ENCODE assay signal across 8 mouse cellular contexts in the genomic region with DNA sequence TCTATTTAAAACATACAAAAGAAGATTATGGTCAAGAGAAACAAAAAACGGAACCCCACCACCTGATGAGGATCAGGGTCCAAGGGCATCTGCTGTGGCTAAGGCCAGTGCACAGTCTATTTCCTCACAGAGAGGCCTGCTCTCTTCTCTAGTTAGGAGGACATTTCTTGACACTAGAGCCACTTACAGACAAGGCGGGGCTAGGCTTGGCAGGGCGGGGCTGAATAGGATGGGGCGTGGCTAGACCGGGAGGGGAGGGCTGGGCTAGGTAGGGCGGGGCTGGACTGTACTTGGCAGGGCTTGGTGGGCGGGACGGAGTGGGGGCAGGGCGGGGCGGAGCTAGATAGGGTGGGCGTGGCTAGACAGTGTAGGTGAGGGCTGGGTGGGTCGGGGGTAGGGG.
DNase-seq lines count a peak whose midpoint lies in the region; ATAC-seq lines count a peak whose summit lies in the region.

No protein-coding gene starts in this region.

- no peaks in the 10 kb centered on the region for H3K27me3 ChIP-seq in liver, embryonic 12.5 days (replicated peaks)
- H3K27me3 ChIP-seq in hindbrain, embryonic 11.5 days (ENCODE audit: control insufficient read depth, insufficient read depth, low read length): no peaks in the 10 kb centered on the region

- 14% methylated on average over 11 of the region's 12 CpGs for WGBS in liver, embryonic 12.5 days (ENCODE audit: insufficient replicate concordance)
- 44% methylated on average over 10 of the region's 12 CpGs for WGBS in hindbrain, embryonic 11.5 days

- H3K4me3 ChIP-seq in liver, embryonic 12.5 days: peak overlapping the region; percentile 21; the same call in 1 of the 2 replicates
- no peak overlapping the region for H3K4me3 ChIP-seq in hindbrain, embryonic 11.5 days (ENCODE audit: low read depth, low read length)

- peak overlapping the region; percentile 16; the same call in 1 of the 2 replicates for H3K27ac ChIP-seq in liver, embryonic 12.5 days
- no peak overlapping the region for H3K27ac ChIP-seq in hindbrain, embryonic 11.5 days (ENCODE audit: low read depth, low read length)

- H3K36me3 ChIP-seq in liver, embryonic 12.5 days: no peaks in the 10 kb centered on the region
- no peaks in the 10 kb centered on the region for H3K36me3 ChIP-seq in hindbrain, embryonic 11.5 days (ENCODE audit: control insufficient read depth, insufficient read depth, low read length)

- peak overlapping the region; percentile 51 for H3K4me2 ChIP-seq in liver, embryonic 12.5 days
- no peak overlapping the region for H3K4me2 ChIP-seq in hindbrain, embryonic 11.5 days (replicated peaks; ENCODE audit: low read depth, low read length)

- peak; percentile 0 for DNase-seq in frontal cortex, adult 2 months (ENCODE audit: extremely low spot score in 1 of 2, low spot score in 1 of 2)
- DNase-seq in frontal cortex, postnatal 36 days (ENCODE audit: low spot score in 2 of 2): no peak
- DNase-seq in thymus, postnatal 4 days: peak; percentile 30
- no peak for DNase-seq in thymus, postnatal 25 days
- no peak for DNase-seq in gastrocnemius, postnatal 36 days
- no peak for DNase-seq in hindbrain, embryonic 11.5 days (ENCODE audit: low spot score)
- DNase-seq in left cerebral cortex, postnatal 14 days (ENCODE audit: low spot score in 2 of 2): no peak

- no peaks in the 10 kb centered on the region for H3K9me3 ChIP-seq in liver, embryonic 12.5 days (replicated peaks)
- no peaks in the 10 kb centered on the region for H3K9me3 ChIP-seq in hindbrain, embryonic 11.5 days (ENCODE audit: control insufficient read depth, low read length)

- H3K4me1 ChIP-seq in liver, embryonic 12.5 days: peaks cover 45% of the 10 kb centered on the region
- H3K4me1 ChIP-seq in hindbrain, embryonic 11.5 days (replicated peaks; ENCODE audit: control insufficient read depth, insufficient read depth, low read length): no peaks in the 10 kb centered on the region

- H3K9ac ChIP-seq in liver, embryonic 12.5 days: no peak overlapping the region
- H3K9ac ChIP-seq in hindbrain, embryonic 11.5 days (ENCODE audit: low read depth, low read length): no peak overlapping the region

- intact Hi-C loops in gastrocnemius, postnatal 36 days (cut with DNase I): loop anchor here (10.0 kb wide), 1 partner anchor 153 kb away; no protein-coding TSS in a partner anchor
- intact Hi-C loops in left cerebral cortex, postnatal 14 days (cut with DNase I): no loop called here

- ATAC-seq in liver, embryonic 12.5 days: peak; percentile 93
- ATAC-seq in hindbrain, embryonic 11.5 days (ENCODE audit: low FRiP score): no peak

Comparison
In these comparisons a context has a peak if more than half of its experiments do, and no peak if none do; other contexts are left out.
1. DNase-seq: peak in frontal cortex, adult 2 months (2 of 2) and thymus, postnatal 4 days (single experiment); none in frontal cortex, postnatal 36 days (0 of 2), thymus, postnatal 25 days (single experiment), gastrocnemius, postnatal 36 days (0 of 2), hindbrain, embryonic 11.5 days (single experiment) and left cerebral cortex, postnatal 14 days (0 of 2).